Mouse (Mus musculus) liver, embryonic 11.5 days (tissue): Measurements from ENCODE around the gene Spi1. TPM values are rescaled to one million over a fixed set of nuclear protein-coding genes. Genes with fewer than 3 reads are reported as not detected.

Source experiments
- ATAC-seq: fragments of 200-750 bp; cut with Nextera tagmentation; replicated peaks from 2 replicates; pipeline ENCODE4 v1.8.0; 2017; ENCODE audit warnings: moderate number of reproducible peaks, mild to moderate bottlenecking, moderate TSS enrichment, moderate library complexity; ENCODE audit not compliant: low FRiP score
- DNase-seq: peaks from one replicate; pipeline ENCODE4 v3.0.0-alpha.2; 2017; ENCODE audit warnings: low spot score
- H3K27ac ChIP-seq: fragments of 300-500 bp; sonication (generic); 2 replicates; pipeline ENCODE4 v1.5.1; 2014; ENCODE audit warnings: mild to moderate bottlenecking, low read depth, low read length, control low read depth
- H3K27me3 ChIP-seq: fragments of 300-500 bp; sonication (generic); replicated peaks from 2 replicates; pipeline ENCODE4 v1.6.1; 2014; ENCODE audit warnings: low read length, mixed read lengths; ENCODE audit not compliant: control insufficient read depth, insufficient read depth
- H3K36me3 ChIP-seq: fragments of 300-500 bp; sonication (generic); 2 replicates; pipeline ENCODE4 v1.6.1; 2014; ENCODE audit warnings: mild to moderate bottlenecking, low read length, moderate library complexity, mixed read lengths; ENCODE audit not compliant: control insufficient read depth, insufficient read depth
- H3K4me1 ChIP-seq: fragments of 300-500 bp; sonication (generic); replicated peaks from 2 replicates; pipeline ENCODE4 v1.6.1; 2014; ENCODE audit warnings: low read length, mixed read lengths; ENCODE audit not compliant: control insufficient read depth, insufficient read depth
- H3K4me2 ChIP-seq: fragments of 300-500 bp; sonication (generic); 2 replicates; pipeline ENCODE4 v1.6.1; 2014; ENCODE audit warnings: mild to moderate bottlenecking, control low read depth, moderate library complexity
- H3K4me3 ChIP-seq: fragments of 300-500 bp; sonication (generic); 2 replicates; pipeline ENCODE4 v1.5.1; 2014; ENCODE audit warnings: low read depth, low read length, control low read depth
- H3K9ac ChIP-seq: fragments of 300-500 bp; sonication (generic); 2 replicates; pipeline ENCODE4 v1.6.1; 2014; ENCODE audit warnings: low read depth, low read length, control low read depth
- H3K9me3 ChIP-seq: fragments of 300-500 bp; sonication (generic); 2 replicates; pipeline ENCODE4 v1.6.1; 2016; ENCODE audit warnings: low read length, inconsistent platforms, mixed read lengths; ENCODE audit not compliant: control insufficient read depth
- WGBS: fragments of 180-500 bp; shearing (Covaris S2); extraction: QIAGEN DNeasy Blood & Tissue Kit; methylation state at CpG from one replicate; pipeline ENCODE4 v1.1.7; 2014; 5-methylcytosine and 5-hydroxymethylcytosine counted together
- polyA plus RNA-seq: library from polyadenylated mRNA; unstranded; fragments of >200 nt; fragmentation: Nextera tagmentation; extraction: Ambion mirVana; gene quantifications from 2 replicates; pipeline ENCODE4 v1.2.1, GENCODE M21; 2014

Spi1 gene
- polyA plus RNA-seq, 1 experiment from 2014 or later: 22.7 TPM

DNA sequence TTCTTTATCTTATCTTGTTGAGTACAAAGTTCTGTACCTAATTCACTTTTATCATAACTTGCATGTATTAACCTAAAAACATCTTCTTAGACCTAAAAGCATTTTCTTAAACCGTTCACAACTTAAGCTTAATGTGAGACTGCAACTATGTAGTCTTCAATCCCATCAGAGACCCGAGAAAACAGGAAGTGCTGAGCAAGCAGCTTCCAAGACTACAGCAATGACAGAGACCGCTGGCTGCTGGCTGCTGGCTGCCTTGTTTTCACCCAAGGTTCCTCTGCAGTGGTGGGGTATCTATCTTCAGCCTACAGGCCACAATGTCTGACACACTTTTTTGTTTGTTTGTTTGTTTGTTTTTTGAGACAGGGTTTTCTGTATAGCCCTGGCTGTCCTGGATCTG is 30.3 kb upstream of the Spi1 start:
- H3K4me2 ChIP-seq: no peak overlapping the region
- H3K9ac ChIP-seq: no peak overlapping the region
- H3K36me3 ChIP-seq: peaks cover 19% of the 10 kb centered on the region
- 52% methylated on average over 3 of the region's 3 CpGs for WGBS
- DNase-seq (no peak), ATAC-seq (no peak)
- no peak overlapping the region for H3K4me3 ChIP-seq
- H3K9me3 ChIP-seq: no peaks in the 10 kb centered on the region
- no peak overlapping the region for H3K27ac ChIP-seq
- H3K4me1 ChIP-seq: peaks cover 17% of the 10 kb centered on the region
- no peaks in the 10 kb centered on the region for H3K27me3 ChIP-seq

DNA sequence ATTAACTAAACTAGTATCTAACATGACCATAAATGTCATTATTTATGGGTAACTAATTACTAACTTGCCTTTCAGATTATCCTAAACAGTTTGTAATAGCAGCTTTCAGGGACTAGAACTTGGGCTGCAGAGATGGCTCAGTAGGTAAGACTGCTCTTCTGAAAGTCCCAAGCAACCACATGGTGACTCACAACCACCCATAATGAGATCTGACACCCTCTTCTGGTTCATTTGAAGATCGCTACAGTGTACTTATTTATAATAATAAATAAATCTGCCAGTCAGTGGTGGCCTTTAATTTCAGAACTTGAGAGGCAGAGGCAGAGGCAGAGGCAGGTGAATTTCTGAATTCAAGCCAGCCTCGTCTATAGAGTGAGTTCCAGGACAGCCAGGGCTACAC is 29.4 kb upstream of the Spi1 start:
- ATAC-seq: no peak
- Histone ChIP-seq H3K9me3 (no peaks in the 10 kb centered on the region), H3K4me2 (peak overlapping the region; percentile 93), H3K4me1 (peaks cover 16% of the 10 kb centered on the region), H3K36me3 (peaks cover 24% of the 10 kb centered on the region), H3K27me3 (no peaks in the 10 kb centered on the region), H3K9ac (no peak overlapping the region), H3K4me3 (peak overlapping the region; percentile 96; the same call in 1 of the 2 replicates), H3K27ac (no peak overlapping the region)
- 50% methylated on average over 2 of the region's 2 CpGs for WGBS
- no peak for DNase-seq

DNA sequence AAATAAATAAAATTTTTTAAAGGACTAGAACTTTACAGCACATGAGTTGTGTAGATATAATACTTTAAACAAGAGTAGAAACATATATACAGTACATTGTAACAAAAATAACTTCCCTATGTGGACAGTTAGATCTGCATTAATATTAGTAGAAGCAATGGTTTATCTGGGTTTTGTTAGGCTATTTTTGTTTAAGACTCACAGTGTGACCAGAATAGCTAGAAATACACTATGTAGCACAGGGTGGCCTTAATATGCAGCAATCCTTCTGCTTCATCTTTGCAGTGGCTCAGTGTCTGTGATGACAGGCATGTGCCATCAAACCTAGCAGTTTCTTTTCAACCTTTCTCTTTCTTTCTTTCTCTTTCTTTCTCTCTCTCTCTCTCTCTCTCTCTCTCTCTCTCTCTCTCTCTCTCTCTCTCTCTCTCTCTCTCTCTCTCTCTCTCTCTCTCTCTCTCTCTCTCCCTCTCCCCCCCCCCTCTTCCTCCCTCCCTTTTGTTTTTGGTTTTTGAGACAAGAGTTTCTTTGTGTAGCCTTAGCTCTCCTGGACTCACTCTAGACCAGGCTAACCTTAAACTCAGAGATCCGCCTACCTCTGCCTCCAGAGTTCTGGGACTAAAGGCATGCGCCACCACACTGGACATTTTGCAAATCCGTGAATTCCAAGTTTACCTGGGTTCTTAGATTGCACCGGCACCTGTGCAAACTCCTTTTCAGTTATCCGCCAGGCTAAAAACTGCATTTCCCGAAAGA is 28.8 kb upstream of the Spi1 start:
- Histone ChIP-seq H3K36me3 (peaks cover 26% of the 10 kb centered on the region), H3K4me1 (peaks cover 16% of the 10 kb centered on the region), H3K9ac (peak overlapping the region; percentile 90), H3K4me2 (peak overlapping the region; percentile 93), H3K27me3 (no peaks in the 10 kb centered on the region), H3K4me3 (peak overlapping the region; percentile 96), H3K27ac (peak overlapping the region; percentile 81), H3K9me3 (no peaks in the 10 kb centered on the region)
- peak; percentile 50 for ATAC-seq
- DNase-seq: no peak
- 0% methylated on average over 6 of the region's 6 CpGs for WGBS

DNA sequence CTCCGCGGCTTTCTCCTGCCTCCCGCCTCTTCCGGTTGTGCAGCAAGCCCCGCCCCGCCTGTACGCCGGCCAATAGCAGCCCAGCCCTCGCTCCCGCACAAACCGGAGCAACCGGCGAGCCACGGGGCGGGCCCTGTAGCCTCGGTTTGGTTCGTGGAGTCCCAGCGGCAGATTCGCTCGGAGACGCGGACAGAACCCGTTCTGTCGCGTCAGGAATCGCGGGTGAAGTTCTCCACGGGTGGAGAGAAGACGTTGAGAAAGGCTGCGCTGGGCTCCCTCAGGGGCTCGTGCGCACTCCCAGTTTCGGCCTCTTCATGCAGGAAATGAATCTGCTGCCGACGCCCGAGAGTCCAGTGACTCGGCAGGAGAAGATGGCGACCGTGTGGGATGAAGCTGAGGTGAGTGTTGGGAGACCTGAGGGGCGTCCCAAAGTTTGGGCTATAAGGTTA is 28.2 kb upstream of the Spi1 start, which contains the start of gene Psmc3:
Gene Psmc3 (plus strand): TSS at position 76 of the 449 bp plus-strand sequence.
- DNase-seq (peak; percentile 93), ATAC-seq (peak; percentile 98)
- peak within 1 kb of the TSS; percentile 81 for H3K27ac ChIP-seq
- H3K4me3 ChIP-seq: peak within 1 kb of the TSS; percentile 96
- WGBS: under 1% methylated on average over 40 of the region's 40 CpGs
- H3K27me3 ChIP-seq: no peaks in the 10 kb centered on the region
- peaks cover 29% of the 10 kb centered on the region for H3K36me3 ChIP-seq
- peak within 1 kb of the TSS; percentile 90 for H3K9ac ChIP-seq
- peak within 1 kb of the TSS; percentile 93 for H3K4me2 ChIP-seq
- H3K9me3 ChIP-seq: no peaks in the 10 kb centered on the region
- peaks cover 16% of the 10 kb centered on the region for H3K4me1 ChIP-seq

DNA sequence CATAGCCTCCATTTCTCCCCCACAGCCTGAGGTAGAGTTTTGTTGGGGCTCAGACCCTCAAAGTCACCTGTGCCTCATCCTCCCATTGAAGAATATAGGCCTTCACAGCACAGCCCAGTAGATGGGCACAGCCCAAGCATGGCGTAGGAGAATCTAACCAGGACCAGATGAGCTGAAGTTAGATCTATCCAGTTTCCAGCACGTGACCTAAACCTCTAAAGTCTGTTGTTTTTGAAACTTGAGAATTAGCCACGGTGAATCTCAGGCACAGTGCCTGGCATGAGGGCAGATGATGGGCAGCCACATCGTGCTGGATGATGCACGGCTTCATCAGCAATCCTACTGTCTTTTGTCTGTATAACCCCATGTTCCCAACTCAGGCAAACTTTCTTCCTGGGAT is 23.8 kb upstream of the Spi1 start:
- H3K27me3 ChIP-seq: no peaks in the 10 kb centered on the region
- H3K4me3 ChIP-seq: no peak overlapping the region
- DNase-seq (no peak), ATAC-seq (no peak)
- H3K4me2 ChIP-seq: no peak overlapping the region
- H3K36me3 ChIP-seq: peaks cover 50% of the 10 kb centered on the region
- H3K9me3 ChIP-seq: no peaks in the 10 kb centered on the region
- peaks cover 23% of the 10 kb centered on the region for H3K4me1 ChIP-seq
- WGBS: 94% methylated on average over 5 of the region's 5 CpGs
- H3K9ac ChIP-seq: no peak overlapping the region
- no peak overlapping the region for H3K27ac ChIP-seq

DNA sequence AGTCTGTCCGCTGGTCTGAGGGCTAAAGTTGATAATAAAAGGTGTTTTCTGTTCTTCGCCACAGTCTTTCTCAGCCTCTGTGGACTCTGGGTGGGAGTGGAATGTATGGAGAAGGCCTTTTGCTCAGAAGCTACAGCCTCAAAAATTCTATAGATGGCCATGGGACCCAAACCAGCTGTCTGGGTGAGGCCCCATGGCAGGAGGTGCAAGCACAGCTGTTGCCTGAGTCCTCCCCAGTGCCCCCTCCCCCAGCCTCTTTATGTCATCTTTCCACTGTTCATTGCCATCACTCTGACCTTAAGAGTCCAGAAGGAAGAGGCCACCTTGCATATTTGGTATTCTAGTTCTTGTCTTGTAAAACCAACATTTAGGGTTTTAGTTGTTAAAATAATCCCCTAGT is 22.8 kb upstream of the Spi1 start:
- H3K9me3 ChIP-seq: no peaks in the 10 kb centered on the region
- no peaks in the 10 kb centered on the region for H3K27me3 ChIP-seq
- DNase-seq: no peak
- H3K4me2 ChIP-seq: no peak overlapping the region
- H3K4me3 ChIP-seq: no peak overlapping the region
- 90% methylated on average over 2 of the region's 2 CpGs for WGBS
- H3K36me3 ChIP-seq: peaks cover 53% of the 10 kb centered on the region
- H3K27ac ChIP-seq: no peak overlapping the region
- ATAC-seq: no peak
- H3K9ac ChIP-seq: no peak overlapping the region
- peaks cover 23% of the 10 kb centered on the region for H3K4me1 ChIP-seq

DNA sequence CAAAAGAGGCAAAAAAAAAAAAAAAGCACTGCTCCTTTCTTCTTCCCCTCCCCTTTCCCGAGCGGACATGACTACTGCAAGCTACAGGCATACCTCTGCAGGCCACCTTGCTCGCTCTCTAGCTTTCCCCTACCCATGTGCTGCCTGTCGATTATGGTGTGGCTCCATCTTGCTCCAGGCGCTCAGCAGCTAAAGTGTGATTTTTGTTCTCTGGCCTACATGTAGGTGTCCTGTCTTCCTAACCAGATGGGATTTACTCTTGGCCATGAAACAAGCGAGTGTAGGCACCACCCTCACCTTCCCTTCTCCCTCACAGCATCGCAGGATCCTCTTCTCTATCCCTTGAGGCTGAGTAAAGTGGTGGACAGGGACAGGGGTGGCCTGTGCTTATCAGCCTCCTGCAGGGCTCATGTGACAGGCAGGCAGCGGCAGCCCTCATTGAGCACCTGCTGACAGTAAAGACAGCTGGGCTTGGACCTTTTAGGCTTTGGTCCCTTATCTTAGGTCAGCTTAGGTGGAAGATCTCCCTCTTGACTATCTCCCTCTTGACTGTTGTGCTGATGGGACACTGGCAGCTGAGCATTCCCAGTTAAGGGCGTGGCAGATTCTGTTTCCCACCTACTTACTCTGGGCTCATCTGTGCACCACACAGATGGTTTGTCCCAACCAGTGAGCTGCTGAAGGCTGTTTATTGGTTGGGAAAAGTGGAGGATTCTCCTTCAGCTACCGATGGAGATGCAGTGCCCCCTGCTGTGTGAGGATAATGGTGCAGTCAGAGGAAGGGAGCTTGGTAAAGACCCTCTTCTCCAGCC is 21.4 kb upstream of the Spi1 start:
- no peak overlapping the region for H3K4me3 ChIP-seq
- H3K27ac ChIP-seq: peak overlapping the region; percentile 20
- no peaks in the 10 kb centered on the region for H3K9me3 ChIP-seq
- H3K9ac ChIP-seq: no peak overlapping the region
- no peaks in the 10 kb centered on the region for H3K27me3 ChIP-seq
- 66% methylated on average over 10 of the region's 10 CpGs for WGBS
- H3K4me2 ChIP-seq: no peak overlapping the region
- ATAC-seq (peak; percentile 86), DNase-seq (no peak)
- peaks cover 12% of the 10 kb centered on the region; the same call in 1 of the 2 replicates for H3K4me1 ChIP-seq
- H3K36me3 ChIP-seq: peaks cover 46% of the 10 kb centered on the region

DNA sequence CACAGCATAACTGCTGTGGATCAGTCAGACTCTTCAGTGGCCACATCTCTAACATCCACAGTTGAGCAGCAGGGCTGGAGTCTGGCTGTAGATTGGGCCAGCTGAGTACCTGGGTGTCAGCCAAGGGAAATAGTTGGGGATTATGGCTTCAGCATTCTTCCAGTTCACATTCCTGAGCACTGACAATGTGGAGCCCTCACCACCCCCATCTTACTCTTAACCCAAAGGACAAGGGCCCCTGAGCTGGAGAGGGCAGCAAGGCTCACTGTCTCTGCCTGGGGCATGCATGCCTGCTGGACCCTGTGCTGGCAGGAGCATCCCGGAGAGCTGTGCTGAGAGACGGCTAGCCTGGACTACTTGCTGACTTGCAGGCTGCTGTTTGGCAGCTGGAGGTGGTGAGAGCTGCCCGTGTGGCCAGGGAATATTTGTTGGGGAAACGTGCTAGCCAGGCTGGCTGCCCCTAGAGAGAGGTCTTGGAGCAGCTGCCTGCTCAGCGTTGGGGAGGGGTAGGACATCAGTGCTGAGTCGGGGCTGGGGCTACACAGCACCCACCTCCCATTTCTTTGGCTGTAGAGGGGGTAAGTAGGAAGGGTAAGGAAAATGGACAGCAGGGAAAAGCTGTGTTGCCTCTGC is 20.2 kb upstream of the Spi1 start:
- 90% methylated on average over 6 of the region's 6 CpGs for WGBS
- no peak overlapping the region for H3K4me2 ChIP-seq
- no peak overlapping the region for H3K4me3 ChIP-seq
- ATAC-seq (no peak), DNase-seq (no peak)
- no peak overlapping the region for H3K9ac ChIP-seq
- no peaks in the 10 kb centered on the region for H3K9me3 ChIP-seq
- no peak overlapping the region; the same call in 1 of the 2 replicates for H3K27ac ChIP-seq
- H3K4me1 ChIP-seq: 0 out of 2 replicates have a peak, but pooled peaks cover 12% of the 10 kb centered on the region
- H3K36me3 ChIP-seq: peaks cover 34% of the 10 kb centered on the region
- no peaks in the 10 kb centered on the region for H3K27me3 ChIP-seq
